In genomic region chr14:31793979-31794775, GRCm38 (mm10) we compare ENCODE assay signal across 8 mouse cellular contexts. TPM values are rescaled to one million over a fixed set of nuclear protein-coding genes. Genes with fewer than 3 reads are reported as not detected.
A peak's percentile ranks its signal among the peaks of the same experiment; 100 is the strongest.
DNase-seq lines count a peak whose midpoint lies in the region; ATAC-seq lines count a peak whose summit lies in the region.

No protein-coding gene starts in this region.

- H3K4me1 ChIP-seq in heart, embryonic 15.5 days (replicated peaks), result peaks cover 14% of the 10 kb centered on the region
- H3K4me1 ChIP-seq in limb, embryonic 15.5 days, result peaks cover 11% of the 10 kb centered on the region
- no peaks in the 10 kb centered on the region for H3K4me1 ChIP-seq in neural tube, embryonic 12.5 days

- H3K4me3 ChIP-seq in heart, embryonic 15.5 days, result no peak overlapping the region
- no peak overlapping the region for H3K4me3 ChIP-seq in limb, embryonic 15.5 days
- H3K4me3 ChIP-seq in neural tube, embryonic 12.5 days, result no peak overlapping the region

- no peaks in the 10 kb centered on the region for H3K36me3 ChIP-seq in heart, embryonic 15.5 days
- no peaks in the 10 kb centered on the region for H3K36me3 ChIP-seq in limb, embryonic 15.5 days
- H3K36me3 ChIP-seq in neural tube, embryonic 12.5 days, result no peaks in the 10 kb centered on the region

- no peak overlapping the region for H3K27ac ChIP-seq in heart, embryonic 15.5 days
- H3K27ac ChIP-seq in limb, embryonic 15.5 days, result no peak overlapping the region
- H3K27ac ChIP-seq in neural tube, embryonic 12.5 days, result no peak overlapping the region

- peak; percentile 72 for ATAC-seq in heart, embryonic 15.5 days (replicated peaks; ENCODE audit: insufficient number of reproducible peaks, insufficient read depth, low FRiP score, low read depth)
- ATAC-seq in limb, embryonic 15.5 days (ENCODE audit: insufficient number of reproducible peaks, low FRiP score, low TSS enrichment, low read depth), result peak; percentile 80; the same call in 1 of the 2 replicates
- ATAC-seq in neural tube, embryonic 12.5 days (ENCODE audit: low FRiP score, low read depth), result peak; percentile 58; the same call in 1 of the 2 replicates

- H3K4me2 ChIP-seq in heart, embryonic 15.5 days, result no peak overlapping the region
- no peak overlapping the region for H3K4me2 ChIP-seq in limb, embryonic 15.5 days
- no peak overlapping the region for H3K4me2 ChIP-seq in neural tube, embryonic 12.5 days (replicated peaks)

- no peaks in the 10 kb centered on the region for H3K27me3 ChIP-seq in heart, embryonic 15.5 days
- no peaks in the 10 kb centered on the region for H3K27me3 ChIP-seq in limb, embryonic 15.5 days
- H3K27me3 ChIP-seq in neural tube, embryonic 12.5 days (replicated peaks), result no peaks in the 10 kb centered on the region

- no peaks in the 10 kb centered on the region for H3K9me3 ChIP-seq in heart, embryonic 15.5 days (replicated peaks)
- no peaks in the 10 kb centered on the region for H3K9me3 ChIP-seq in limb, embryonic 15.5 days
- no peaks in the 10 kb centered on the region for H3K9me3 ChIP-seq in neural tube, embryonic 12.5 days

- 48% methylated on average over 4 of the region's 4 CpGs for WGBS in heart, embryonic 15.5 days
- 49% methylated on average over 4 of the region's 4 CpGs for WGBS in limb, embryonic 15.5 days
- WGBS in neural tube, embryonic 12.5 days, result 73% methylated on average over 4 of the region's 4 CpGs

- no peak overlapping the region for H3K9ac ChIP-seq in heart, embryonic 15.5 days
- no peak overlapping the region for H3K9ac ChIP-seq in limb, embryonic 15.5 days
- H3K9ac ChIP-seq in neural tube, embryonic 12.5 days, result no peak overlapping the region

- peak; percentile 27 for DNase-seq in cerebellum, adult 11-12 months
- no peak for DNase-seq in cerebellum, postnatal 4 days (ENCODE audit: low spot score in 2 of 2)
- DNase-seq in thymus, postnatal 0 days (ENCODE audit: low spot score), result peak; percentile 40
- DNase-seq in thymus, postnatal 36 days, result no peak
- no peak for DNase-seq in left cerebral cortex, adult 11 months (ENCODE audit: low spot score)

RNA-seq across cellular contexts. Expression of gene Ankrd28, which starts 36.3 kb away (rescaled TPM):
- polyA plus RNA-seq in thymus, postnatal 0 days (2015; fragmentation: Nextera tagmentation; extraction: Ambion mirVana), result 9.2 and 11.1 TPM in 2 replicates
- 4.1 and 5.6 TPM in 2 replicates for polyA plus RNA-seq in heart, embryonic 15.5 days (2015; fragmentation: Nextera tagmentation; extraction: Ambion mirVana)
- polyA plus RNA-seq in limb, embryonic 15.5 days (2015; fragmentation: Nextera tagmentation; extraction: Ambion mirVana), result 9.8 and 10.0 TPM in 2 replicates
- polyA plus RNA-seq in neural tube, embryonic 12.5 days (2016; fragmentation: Nextera tagmentation; extraction: Ambion mirVana), result 10.9 and 11.2 TPM in 2 replicates

Comparison
In these comparisons a context has a peak if more than half of its experiments do, and no peak if none do; other contexts are left out.
1. DNase-seq: peak in cerebellum, adult 11-12 months (single experiment) and thymus, postnatal 0 days (single experiment); none in cerebellum, postnatal 4 days (0 of 2), thymus, postnatal 36 days (0 of 2) and left cerebral cortex, adult 11 months (single experiment).
2. Peak in every context shown above with its lines, with median percentiles within 50 percentile points of each other: ATAC-seq.